Mouse (Mus musculus) midbrain, embryonic 11.5 days (tissue): ENCODE measurements at regions not wholly inside any gene's neighbourhood (a gene's known extent, or its start where the extent isn't known, plus 50 kb on each side); places are given as distances from the start of the nearest gene placed in this dataset.

Experiments
- ATAC-seq: fragments of 200-750 bp; cut with Nextera tagmentation; 2 replicates; pipeline ENCODE4 v1.8.0; 2017; ENCODE audit warnings: moderate TSS enrichment, moderate library complexity; ENCODE audit not compliant: low FRiP score
- DNase-seq: peaks from one replicate; pipeline ENCODE4 v3.0.0; 2015; ENCODE audit warnings: low spot score; ENCODE audit errors: missing footprints
- H3K27ac ChIP-seq: fragments of 300-500 bp; sonication (generic); 2 replicates; pipeline ENCODE4 v1.5.1; 2014; ENCODE audit warnings: low read depth, low read length
- H3K27me3 ChIP-seq: fragments of 300-500 bp; sonication (generic); 2 replicates; pipeline ENCODE4 v1.6.1; 2014; ENCODE audit warnings: mild to moderate bottlenecking, low read length, moderate library complexity, mixed read lengths; ENCODE audit not compliant: control insufficient read depth, insufficient read depth
- H3K36me3 ChIP-seq: fragments of 300-500 bp; sonication (generic); 2 replicates; pipeline ENCODE4 v1.6.1; 2014; ENCODE audit warnings: mild to moderate bottlenecking, low read length, moderate library complexity, mixed read lengths; ENCODE audit not compliant: control insufficient read depth, insufficient read depth
- H3K4me1 ChIP-seq: fragments of 300-500 bp; sonication (generic); 2 replicates; pipeline ENCODE4 v1.6.1; 2014; ENCODE audit warnings: low read length; ENCODE audit not compliant: control insufficient read depth, insufficient read depth
- H3K4me2 ChIP-seq: fragments of 300-500 bp; sonication (generic); 2 replicates; pipeline ENCODE4 v1.6.1; 2014; ENCODE audit warnings: mild to moderate bottlenecking, moderate library complexity
- H3K4me3 ChIP-seq: fragments of 300-500 bp; sonication (generic); 2 replicates; pipeline ENCODE4 v1.5.1; 2014; ENCODE audit warnings: low read depth, low read length
- H3K9ac ChIP-seq: fragments of 300-500 bp; sonication (generic); 2 replicates; pipeline ENCODE4 v1.6.1; 2014; ENCODE audit warnings: low read length
- H3K9me3 ChIP-seq: fragments of 300-500 bp; sonication (generic); 2 replicates; pipeline ENCODE4 v1.6.1; 2016; ENCODE audit warnings: low read length; ENCODE audit not compliant: control insufficient read depth
- WGBS: fragments of 180-500 bp; shearing (Covaris S2); extraction: QIAGEN DNeasy Blood & Tissue Kit; methylation state at CpG from one replicate; pipeline ENCODE4 v1.1.7; 2014; 5-methylcytosine and 5-hydroxymethylcytosine counted together

DNA sequence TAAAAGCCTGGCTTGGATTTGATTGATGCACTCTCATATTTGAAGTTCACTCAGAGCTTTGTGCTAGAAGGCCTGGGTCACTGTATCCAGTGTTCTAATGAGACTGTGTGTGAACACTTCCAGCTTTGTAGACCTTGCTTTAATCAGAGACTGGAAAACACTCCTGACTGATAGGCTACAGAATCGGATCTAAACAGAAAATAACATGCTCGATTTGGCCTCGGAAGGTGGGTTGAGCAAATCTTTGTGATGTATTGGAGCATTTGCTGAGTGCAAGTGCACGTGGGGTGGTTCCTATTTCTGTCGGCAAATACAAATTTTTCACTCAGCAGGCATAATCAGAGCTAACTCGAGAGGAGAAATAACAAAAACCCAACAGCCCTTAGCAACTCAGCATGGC is 1078.2 kb upstream of the Nr2f1 start:
- no peaks in the 10 kb centered on the region for H3K9me3 ChIP-seq
- H3K4me2 ChIP-seq, result no peak overlapping the region
- no peak overlapping the region for H3K9ac ChIP-seq
- H3K27ac ChIP-seq, result 0 out of 2 replicates have a peak overlapping the region, but pooled peaks have one; percentile 14
- 46% methylated on average over 6 of the region's 6 CpGs for WGBS
- no peaks in the 10 kb centered on the region for H3K36me3 ChIP-seq
- peaks cover 7% of the 10 kb centered on the region for H3K4me1 ChIP-seq
- no peaks in the 10 kb centered on the region for H3K27me3 ChIP-seq
- DNase-seq, result peak; percentile 86
- no peak overlapping the region for H3K4me3 ChIP-seq
- peak; percentile 81 for ATAC-seq

DNA sequence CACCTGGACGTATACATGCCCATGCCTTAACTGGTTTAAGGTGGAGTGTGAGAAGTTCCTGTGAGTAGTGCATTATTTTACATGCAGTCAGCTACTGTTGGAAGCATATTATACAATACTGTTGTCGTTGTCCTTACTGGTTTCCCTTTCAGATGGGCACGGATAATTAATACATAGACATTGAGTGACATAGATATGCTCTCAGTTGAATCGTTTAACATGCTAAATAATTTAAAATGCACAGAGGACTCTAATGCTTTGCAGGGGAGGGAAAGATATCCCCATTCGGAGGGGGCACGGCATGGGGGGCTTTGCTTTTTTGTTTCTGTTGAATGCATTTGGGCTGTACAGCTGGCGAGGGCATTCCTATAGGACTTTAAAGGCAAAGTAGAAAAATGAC is 1077.8 kb upstream of the Nr2f1 start:
- Histone ChIP-seq H3K4me2 (no peak overlapping the region), H3K36me3 (no peaks in the 10 kb centered on the region), H3K27me3 (no peaks in the 10 kb centered on the region), H3K9ac (no peak overlapping the region), H3K4me3 (no peak overlapping the region), H3K4me1 (peaks cover 7% of the 10 kb centered on the region), H3K9me3 (no peaks in the 10 kb centered on the region), H3K27ac (0 out of 2 replicates have a peak overlapping the region, but pooled peaks have one; percentile 14)
- 54% methylated on average over 7 of the region's 7 CpGs for WGBS
- ATAC-seq (peak; percentile 81), DNase-seq (no peak)

DNA sequence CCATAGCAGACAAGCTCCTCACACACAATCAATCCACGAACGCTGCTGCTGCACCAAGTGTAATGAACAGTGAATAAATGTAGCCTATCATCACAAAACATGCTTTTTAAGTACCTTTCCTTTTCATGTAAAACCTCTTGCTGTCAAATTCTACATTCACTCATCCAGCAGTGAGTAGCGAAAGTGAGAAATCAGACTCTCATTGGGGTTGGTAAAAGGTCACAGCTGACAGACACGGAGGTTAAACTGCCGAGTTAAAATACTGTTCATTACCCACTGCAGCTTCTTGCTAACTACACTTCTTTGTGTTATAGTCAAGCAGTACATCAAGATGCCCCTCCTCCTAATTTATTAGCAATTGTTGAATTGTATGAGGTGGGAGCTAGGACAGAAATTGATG is 1055.8 kb upstream of the Nr2f1 start:
- WGBS, result 72% methylated on average over 5 of the region's 5 CpGs

DNA sequence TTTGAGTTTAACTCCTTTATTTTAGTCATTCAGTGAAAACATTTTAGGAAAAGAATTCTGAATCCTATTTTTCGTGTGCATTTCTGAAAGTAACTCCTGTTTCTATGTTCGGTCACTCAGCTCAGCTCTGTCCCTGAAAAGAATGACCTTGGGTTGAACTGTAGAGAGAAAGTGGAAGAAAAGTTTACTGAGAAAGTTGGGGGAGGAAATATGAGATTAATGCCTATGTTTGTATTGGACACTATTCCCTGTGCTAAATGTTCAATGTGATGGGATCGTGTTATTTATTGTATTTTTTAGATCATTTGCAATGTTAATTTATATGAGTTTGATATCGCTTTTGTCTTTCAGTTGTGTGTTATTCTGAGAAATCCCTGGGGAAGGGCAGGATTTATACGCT is 1052.8 kb upstream of the Nr2f1 start:
- 69% methylated on average over 5 of the region's 5 CpGs for WGBS
- Histone ChIP-seq H3K4me3 (no peak overlapping the region), H3K4me1 (no peaks in the 10 kb centered on the region), H3K27ac (no peak overlapping the region), H3K4me2 (no peak overlapping the region), H3K27me3 (no peaks in the 10 kb centered on the region), H3K36me3 (no peaks in the 10 kb centered on the region), H3K9ac (no peak overlapping the region), H3K9me3 (no peaks in the 10 kb centered on the region)
- ATAC-seq (no peak), DNase-seq (no peak)

More for the DNA sequence above, 1055.8 kb upstream of the Nr2f1 start:
- H3K4me3 ChIP-seq, result no peak overlapping the region
- no peaks in the 10 kb centered on the region for H3K9me3 ChIP-seq
- no peak overlapping the region for H3K4me2 ChIP-seq
- H3K36me3 ChIP-seq, result no peaks in the 10 kb centered on the region
- no peak overlapping the region for H3K27ac ChIP-seq
- H3K9ac ChIP-seq, result no peak overlapping the region
- no peaks in the 10 kb centered on the region for H3K27me3 ChIP-seq
- DNase-seq (no peak), ATAC-seq (no peak)
- no peaks in the 10 kb centered on the region for H3K4me1 ChIP-seq

DNA sequence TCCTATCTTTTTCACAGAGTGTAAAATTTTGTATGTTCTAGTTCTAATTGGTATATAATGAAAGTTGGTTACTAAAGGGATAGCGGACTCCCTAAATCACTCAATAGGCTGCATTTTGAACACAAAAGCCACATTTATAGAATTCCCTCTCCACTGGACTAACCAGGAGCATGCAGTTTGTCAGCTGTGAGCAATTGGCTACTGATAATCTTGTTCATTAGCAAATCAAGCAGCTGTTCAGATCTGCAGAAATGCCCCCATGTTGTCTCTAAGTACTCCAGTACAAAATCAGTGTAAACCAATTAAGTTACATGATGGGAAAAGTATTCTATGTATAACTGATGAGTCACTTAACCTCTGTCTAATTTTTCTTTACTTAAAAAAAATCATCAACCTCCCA is 1051.7 kb upstream of the Nr2f1 start:
- Histone ChIP-seq H3K27ac (no peak overlapping the region), H3K27me3 (no peaks in the 10 kb centered on the region), H3K9ac (no peak overlapping the region), H3K36me3 (no peaks in the 10 kb centered on the region), H3K9me3 (no peaks in the 10 kb centered on the region), H3K4me1 (no peaks in the 10 kb centered on the region), H3K4me2 (no peak overlapping the region), H3K4me3 (no peak overlapping the region)
- 79% methylated on average over 1 of the region's 1 CpGs for WGBS
- ATAC-seq, result no peak
- DNase-seq, result no peak
